Mouse (Mus musculus): ENCODE results near the gene Gpr15. TPM values are rescaled to one million over a fixed set of nuclear protein-coding genes. Genes with fewer than 3 reads are reported as not detected.

The Gpr15 gene
- polyA plus RNA-seq, 1 experiment from 2014 or later: not detected

DNA sequence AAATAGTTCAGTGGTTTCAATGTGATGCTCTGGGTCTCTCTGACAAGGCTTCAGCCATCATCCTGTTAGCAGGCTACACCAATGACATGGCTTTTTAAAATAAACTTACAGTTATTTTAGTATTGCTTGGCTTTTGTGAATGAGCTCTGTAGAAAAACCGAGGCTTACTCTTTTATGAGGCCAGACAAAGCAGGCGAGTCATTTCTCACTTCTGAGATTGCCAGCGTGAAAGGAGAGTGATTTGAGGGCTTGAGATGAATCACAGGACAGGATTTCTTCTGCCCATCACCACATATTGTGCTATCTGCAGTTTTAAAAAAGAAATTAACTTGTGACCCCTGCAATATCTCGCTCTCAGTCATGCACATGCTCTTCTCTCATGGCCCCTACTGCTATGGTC lies 3.9 kb downstream of the Gpr15 start:
- Histone ChIP-seq H3K27ac (no peak overlapping the region), H3K27me3 (no peaks in the 10 kb centered on the region), H3K9ac (no peak overlapping the region), H3K9me3 (replicated peaks) (no peaks in the 10 kb centered on the region), H3K4me2 (no peak overlapping the region), H3K4me1 (no peaks in the 10 kb centered on the region), H3K36me3 (no peaks in the 10 kb centered on the region), H3K4me3 (replicated peaks) (no peak overlapping the region)
- 69% methylated on average over 4 of the region's 4 CpGs for WGBS
- no peak for ATAC-seq (replicated peaks; ENCODE audit: low FRiP score)

DNA sequence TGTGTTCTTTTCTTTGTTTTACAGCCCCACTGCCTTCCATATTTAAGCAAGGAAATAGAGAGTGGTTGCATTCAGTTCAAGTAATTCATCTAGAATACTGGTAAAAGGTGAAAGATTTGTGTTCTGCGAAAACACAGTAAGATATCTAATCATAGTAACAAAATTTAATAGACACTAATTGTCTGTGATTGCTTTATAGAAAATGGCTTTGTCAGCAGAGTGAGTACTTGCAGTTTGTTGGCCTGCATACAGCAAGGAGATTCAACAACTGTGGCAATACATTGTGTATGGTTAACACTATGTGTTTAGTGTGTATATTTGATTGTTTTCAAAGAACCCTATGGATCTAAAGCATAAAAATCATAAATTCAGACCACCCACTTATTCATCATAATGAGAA lies 5.7 kb downstream of the Gpr15 start:
- WGBS: 88% methylated on average over 1 of the region's 1 CpGs
- Histone ChIP-seq H3K4me2 (no peak overlapping the region), H3K9me3 (replicated peaks) (no peaks in the 10 kb centered on the region), H3K4me1 (no peaks in the 10 kb centered on the region), H3K9ac (no peak overlapping the region), H3K4me3 (replicated peaks) (no peak overlapping the region), H3K27me3 (no peaks in the 10 kb centered on the region), H3K27ac (no peak overlapping the region), H3K36me3 (no peaks in the 10 kb centered on the region)
- ATAC-seq (replicated peaks; ENCODE audit: low FRiP score): no peak

DNA sequence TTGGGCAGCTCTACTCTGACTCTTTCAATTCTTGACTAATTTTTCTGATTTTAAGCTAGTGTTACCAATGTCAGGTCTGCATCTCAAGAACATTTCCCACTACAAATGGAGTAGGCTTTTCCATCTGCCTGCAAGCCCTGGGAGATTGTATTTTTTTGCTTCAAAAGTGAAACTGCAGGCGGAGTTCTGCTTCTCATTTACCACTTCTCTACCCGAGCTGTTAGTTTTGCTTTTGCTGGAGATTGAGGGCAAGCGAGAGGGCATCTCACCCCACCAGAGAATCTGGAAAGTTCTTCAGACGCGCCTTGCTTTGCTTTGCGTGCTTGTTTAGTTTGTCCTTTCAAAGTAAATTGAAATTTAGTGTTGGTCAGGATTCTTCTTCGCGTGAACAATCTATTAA lies 6.6 kb downstream of the Gpr15 start:
- H3K9ac ChIP-seq: no peak overlapping the region
- no peak for ATAC-seq (replicated peaks; ENCODE audit: low FRiP score)
- H3K36me3 ChIP-seq: no peaks in the 10 kb centered on the region
- 74% methylated on average over 8 of the region's 8 CpGs for WGBS
- H3K4me2 ChIP-seq: no peak overlapping the region
- no peak overlapping the region for H3K27ac ChIP-seq
- H3K9me3 ChIP-seq (replicated peaks): no peaks in the 10 kb centered on the region
- H3K4me3 ChIP-seq (replicated peaks): no peak overlapping the region
- no peaks in the 10 kb centered on the region for H3K4me1 ChIP-seq
- H3K27me3 ChIP-seq: no peaks in the 10 kb centered on the region

DNA sequence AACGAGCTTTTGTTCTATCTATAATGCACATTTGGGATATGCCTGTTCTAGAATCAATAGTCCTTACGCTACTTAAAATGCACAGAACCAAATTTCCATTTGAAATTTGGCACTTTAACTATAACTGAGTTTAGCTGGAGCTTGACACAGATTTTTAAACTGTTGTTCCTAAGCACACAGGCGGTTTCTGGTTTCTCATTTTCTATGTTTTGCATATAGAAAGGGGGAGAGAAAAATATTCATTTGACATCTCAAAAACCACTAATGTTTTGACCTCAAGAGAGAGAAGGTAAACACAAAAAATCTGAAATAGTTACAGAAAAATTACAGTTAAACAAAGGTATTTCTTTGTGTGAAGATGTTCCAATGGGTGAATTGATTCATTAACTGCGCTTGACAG lies 9.3 kb downstream of the Gpr15 start:
- Histone ChIP-seq H3K4me2 (no peak overlapping the region), H3K4me1 (no peaks in the 10 kb centered on the region), H3K27ac (no peak overlapping the region), H3K9ac (no peak overlapping the region), H3K9me3 (replicated peaks) (no peaks in the 10 kb centered on the region), H3K27me3 (no peaks in the 10 kb centered on the region), H3K36me3 (no peaks in the 10 kb centered on the region), H3K4me3 (replicated peaks) (no peak overlapping the region)
- 68% methylated on average over 4 of the region's 4 CpGs for WGBS
- ATAC-seq (replicated peaks; ENCODE audit: low FRiP score): no peak

DNA sequence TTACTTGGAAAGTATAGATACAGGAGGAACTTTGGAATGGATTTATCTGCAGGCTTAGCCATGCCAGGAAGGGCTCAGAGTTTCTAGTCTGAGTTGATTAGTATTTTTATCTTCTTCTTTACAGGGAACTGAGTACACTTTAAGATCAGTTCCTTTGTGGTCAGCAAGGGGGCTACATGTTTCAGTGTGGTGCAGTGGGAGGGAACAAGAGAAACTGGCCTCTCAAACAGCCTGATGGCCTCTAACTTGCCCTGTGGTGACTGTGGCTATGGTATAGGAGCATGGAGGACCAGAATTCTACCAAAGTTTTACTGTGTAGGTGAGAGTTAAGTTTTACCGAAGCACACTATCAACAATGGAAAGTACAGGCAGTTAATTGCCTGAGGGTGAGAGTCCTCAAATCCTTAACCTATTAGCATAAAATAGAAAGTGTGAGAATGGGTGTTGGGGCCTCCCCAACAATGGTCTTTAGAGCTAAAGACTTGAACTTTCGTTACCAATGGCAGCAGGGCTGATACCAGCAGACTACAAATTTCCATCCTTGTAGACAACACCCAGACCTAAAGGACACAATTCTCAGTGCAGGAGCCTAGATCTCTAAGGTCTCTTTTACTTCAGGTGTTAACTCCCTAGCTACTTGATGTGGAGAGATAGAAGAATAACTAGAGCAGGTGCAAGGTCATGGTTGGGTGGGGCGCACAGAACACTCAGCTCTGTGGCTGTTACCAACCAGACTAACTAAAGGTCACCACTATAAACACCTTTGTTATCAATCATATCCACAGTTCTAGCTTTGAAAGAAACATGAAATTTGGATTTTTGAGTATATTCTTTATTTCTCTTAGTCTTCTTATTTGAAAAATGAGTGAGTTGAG lies 10.0 kb downstream of the Gpr15 start:
- ATAC-seq (replicated peaks; ENCODE audit: low FRiP score): no peak
- WGBS: 81% methylated on average over 3 of the region's 3 CpGs

DNA sequence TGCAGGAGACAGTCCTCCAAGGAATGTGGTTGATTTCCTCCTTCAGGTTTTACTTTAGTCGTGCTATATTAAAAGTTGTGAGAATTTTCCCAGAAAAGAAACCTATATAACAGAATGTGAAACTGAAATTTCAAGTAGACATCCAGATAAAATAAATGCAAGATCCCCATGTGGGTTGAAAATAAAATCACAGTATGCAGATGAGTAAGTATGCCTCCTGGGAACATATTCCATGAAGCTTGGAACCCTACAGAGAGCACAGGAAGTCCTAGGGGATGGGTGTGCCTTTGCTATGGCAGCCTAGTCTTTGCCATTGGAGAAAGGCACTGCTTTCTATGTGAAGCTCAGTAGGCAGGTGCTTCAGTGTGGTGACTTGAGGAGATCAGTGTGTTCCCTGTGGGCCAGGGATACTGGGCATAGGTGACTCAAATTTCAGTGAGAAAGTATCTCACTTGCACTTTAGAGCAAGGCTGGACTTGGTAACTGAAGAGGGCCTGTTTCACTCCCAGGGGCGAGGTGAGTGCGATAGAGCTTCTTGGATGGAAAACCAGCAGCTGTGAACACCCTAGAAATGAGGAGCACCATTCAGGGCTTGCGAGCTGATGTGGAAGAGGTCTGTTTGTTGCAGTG lies 11.5 kb downstream of the Gpr15 start:
- no peak overlapping the region for H3K4me3 ChIP-seq (replicated peaks)
- 88% methylated on average over 4 of the region's 4 CpGs for WGBS
- no peak for ATAC-seq (replicated peaks; ENCODE audit: low FRiP score)
- no peaks in the 10 kb centered on the region for H3K36me3 ChIP-seq
- H3K4me1 ChIP-seq: peaks cover 5% of the 10 kb centered on the region; the same call in 1 of the 2 replicates
- H3K9ac ChIP-seq: no peak overlapping the region
- H3K27ac ChIP-seq: no peak overlapping the region
- H3K4me2 ChIP-seq: no peak overlapping the region
- H3K27me3 ChIP-seq: no peaks in the 10 kb centered on the region
- no peaks in the 10 kb centered on the region for H3K9me3 ChIP-seq (replicated peaks)

More for the DNA sequence above, 10.0 kb downstream of the Gpr15 start:
- Histone ChIP-seq H3K36me3 (no peaks in the 10 kb centered on the region), H3K9me3 (replicated peaks) (no peaks in the 10 kb centered on the region), H3K4me3 (replicated peaks) (no peak overlapping the region), H3K27ac (no peak overlapping the region), H3K9ac (no peak overlapping the region), H3K4me2 (no peak overlapping the region), H3K4me1 (no peaks in the 10 kb centered on the region), H3K27me3 (no peaks in the 10 kb centered on the region)

DNA sequence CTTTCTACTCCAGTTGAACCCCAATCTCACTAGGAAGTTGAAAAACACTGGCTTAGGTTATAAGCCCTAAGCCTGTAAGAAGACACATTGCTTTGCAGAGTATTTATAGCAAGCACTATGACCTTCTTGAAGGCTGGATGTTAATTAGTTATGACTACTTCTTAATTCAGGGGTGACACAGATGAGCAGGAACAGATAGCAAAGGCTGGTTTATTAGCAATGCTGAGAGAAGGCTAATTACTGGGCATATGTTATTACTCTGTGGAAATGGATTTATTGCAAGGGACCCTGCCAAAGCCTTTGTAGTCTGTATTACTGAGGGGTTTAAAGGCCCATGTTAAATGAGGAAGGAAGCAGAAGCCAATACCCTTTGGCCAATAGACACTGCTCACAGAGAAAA lies 13.9 kb downstream of the Gpr15 start:
- Histone ChIP-seq H3K4me2 (no peak overlapping the region), H3K27me3 (no peaks in the 10 kb centered on the region)

DNA sequence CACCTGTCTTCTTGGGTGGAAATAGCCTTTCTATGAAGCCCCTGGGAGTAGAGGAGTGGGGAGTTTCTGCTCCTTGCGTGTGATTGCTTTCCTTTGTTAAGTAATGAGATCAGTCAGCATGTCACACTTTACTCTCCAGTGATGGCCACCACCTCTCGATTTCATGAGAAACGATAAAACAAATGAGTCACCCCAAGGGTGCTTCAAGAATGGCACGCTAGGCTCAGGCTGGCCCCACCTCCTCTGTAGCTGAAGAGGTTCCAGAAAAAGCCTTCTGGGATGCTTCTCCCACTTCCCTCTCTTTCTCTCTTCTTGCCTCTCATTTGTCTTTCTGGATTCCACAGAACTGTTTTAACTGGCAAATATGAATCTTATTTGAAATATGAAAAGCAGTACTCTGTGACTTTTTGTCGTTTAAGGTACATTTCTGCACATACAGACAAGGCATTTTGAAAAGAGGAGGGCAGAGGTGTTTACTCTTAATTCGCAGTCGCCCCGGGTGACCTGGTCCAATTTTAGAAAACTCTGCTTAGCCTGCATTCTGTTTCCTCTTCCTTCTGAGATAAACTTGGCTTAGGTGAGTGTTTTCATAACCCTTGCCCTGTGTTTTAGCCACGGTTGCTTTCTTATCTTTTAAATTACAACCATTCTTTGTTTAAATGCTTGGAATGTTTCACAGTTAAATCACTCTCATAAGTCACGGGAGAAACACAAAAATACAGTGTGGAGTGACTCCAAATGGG lies 15.3 kb downstream of the Gpr15 start:
- Histone ChIP-seq H3K9me3 (replicated peaks) (no peaks in the 10 kb centered on the region), H3K4me1 (peaks cover 5% of the 10 kb centered on the region; the same call in 1 of the 2 replicates), H3K27ac (no peak overlapping the region), H3K27me3 (no peaks in the 10 kb centered on the region), H3K4me2 (no peak overlapping the region), H3K36me3 (no peaks in the 10 kb centered on the region), H3K9ac (no peak overlapping the region), H3K4me3 (replicated peaks) (no peak overlapping the region)
- no peak for ATAC-seq (replicated peaks; ENCODE audit: low FRiP score)
- 28% methylated on average over 10 of the region's 10 CpGs for WGBS

More for the DNA sequence above, 13.9 kb downstream of the Gpr15 start:
- no peaks in the 10 kb centered on the region for H3K9me3 ChIP-seq (replicated peaks)
- no peak overlapping the region for H3K4me3 ChIP-seq (replicated peaks)
- no peak overlapping the region for H3K27ac ChIP-seq
- H3K36me3 ChIP-seq: no peaks in the 10 kb centered on the region
- peaks cover 5% of the 10 kb centered on the region; the same call in 1 of the 2 replicates for H3K4me1 ChIP-seq
- no peak for ATAC-seq (replicated peaks; ENCODE audit: low FRiP score)
- H3K9ac ChIP-seq: no peak overlapping the region

DNA sequence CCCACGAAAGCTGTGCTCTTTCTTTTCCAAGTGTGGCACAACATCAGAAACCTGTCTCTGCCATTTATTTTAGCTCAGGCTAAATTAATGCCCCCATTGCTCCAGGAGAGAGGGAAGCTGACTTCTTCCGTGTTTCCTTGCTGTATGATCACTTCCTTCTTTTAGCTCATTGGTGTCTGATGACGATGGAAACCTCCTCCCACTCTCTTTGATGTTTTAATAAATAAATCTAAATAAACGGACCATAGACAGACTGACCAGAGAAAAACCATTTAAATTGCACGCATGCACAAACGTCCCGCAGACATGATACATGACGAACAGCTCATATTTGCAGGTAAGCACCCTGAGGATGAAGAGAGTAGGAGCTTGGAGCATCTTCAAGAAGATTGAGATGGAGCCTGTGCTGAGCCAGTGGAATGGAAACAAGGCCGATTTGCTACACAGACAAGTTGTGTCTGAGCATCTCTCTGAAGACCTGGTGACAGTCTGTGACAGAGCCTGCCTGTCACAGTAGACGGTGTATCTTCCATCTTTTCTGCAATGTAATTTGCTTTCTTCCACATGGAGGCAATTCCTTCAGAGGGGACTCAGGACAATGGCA lies 16.4 kb downstream of the Gpr15 start:
- H3K4me3 ChIP-seq (replicated peaks): no peak overlapping the region
- H3K4me2 ChIP-seq: no peak overlapping the region
- ATAC-seq (replicated peaks; ENCODE audit: low FRiP score): no peak
- WGBS: 69% methylated on average over 10 of the region's 10 CpGs
- H3K4me1 ChIP-seq: peaks cover 5% of the 10 kb centered on the region; the same call in 1 of the 2 replicates
- no peaks in the 10 kb centered on the region for H3K36me3 ChIP-seq
- H3K27ac ChIP-seq: no peak overlapping the region
- no peaks in the 10 kb centered on the region for H3K27me3 ChIP-seq
- H3K9ac ChIP-seq: no peak overlapping the region
- H3K9me3 ChIP-seq (replicated peaks): no peaks in the 10 kb centered on the region

DNA sequence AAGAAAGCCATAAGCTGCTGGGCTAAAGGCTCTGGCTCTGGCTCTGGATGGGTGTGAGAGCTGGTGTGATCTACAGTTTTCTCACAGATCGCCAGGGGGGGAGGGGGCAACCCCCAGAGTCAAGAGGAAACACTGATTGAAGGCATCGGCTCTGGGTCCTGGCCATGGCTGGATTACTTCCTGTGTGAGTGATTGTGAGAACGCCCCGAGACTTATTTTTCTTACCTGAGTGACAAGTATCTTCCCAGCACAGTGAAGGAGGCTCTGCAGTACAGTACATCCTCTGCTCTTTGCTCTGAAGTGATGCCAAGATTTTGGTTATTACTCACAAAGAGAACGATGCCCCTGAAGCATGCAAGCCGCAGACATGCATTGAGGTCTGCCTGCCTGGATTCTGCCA lies 17.1 kb downstream of the Gpr15 start:
- Histone ChIP-seq H3K4me1 (peaks cover 5% of the 10 kb centered on the region; the same call in 1 of the 2 replicates), H3K4me2 (no peak overlapping the region), H3K4me3 (replicated peaks) (no peak overlapping the region), H3K36me3 (no peaks in the 10 kb centered on the region), H3K27ac (no peak overlapping the region), H3K9ac (no peak overlapping the region), H3K9me3 (replicated peaks) (no peaks in the 10 kb centered on the region), H3K27me3 (no peaks in the 10 kb centered on the region)
- 0 out of 2 replicates have a peak, but pooled peaks have one; percentile 9 for ATAC-seq (replicated peaks; ENCODE audit: low FRiP score)
- WGBS: 36% methylated on average over 6 of the region's 6 CpGs

DNA sequence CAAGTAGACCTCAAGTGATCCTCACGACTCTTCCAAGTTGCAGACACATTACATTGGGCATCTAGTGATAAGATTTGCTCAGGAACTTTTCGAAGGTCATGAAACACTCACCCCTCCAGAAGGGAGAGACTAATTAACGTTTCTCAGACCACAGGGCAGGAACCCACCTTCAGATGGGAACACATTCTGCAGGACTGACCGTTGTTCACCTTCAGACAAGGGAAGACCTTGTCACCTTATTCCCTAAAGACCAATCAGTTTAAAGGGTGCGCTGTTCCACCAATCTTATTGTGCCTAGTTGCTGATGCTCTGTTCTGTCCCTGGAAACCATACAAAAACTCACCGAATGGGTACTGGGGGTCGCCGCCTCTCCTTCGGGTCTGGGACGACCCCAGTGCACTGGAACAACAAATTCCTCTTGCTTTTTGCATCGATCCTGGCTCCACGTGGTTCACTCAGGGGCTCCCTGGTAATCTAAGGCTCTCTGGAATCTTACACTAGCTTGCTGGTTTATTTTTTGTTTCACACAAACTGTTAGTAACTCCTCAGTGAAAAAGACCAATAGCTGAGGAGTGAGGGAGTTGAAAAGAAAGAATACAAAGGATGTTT lies 17.9 kb downstream of the Gpr15 start:
- H3K4me1 ChIP-seq: peaks cover 5% of the 10 kb centered on the region; the same call in 1 of the 2 replicates
- H3K9me3 ChIP-seq (replicated peaks): no peaks in the 10 kb centered on the region
- no peak overlapping the region for H3K4me3 ChIP-seq (replicated peaks)
- no peaks in the 10 kb centered on the region for H3K36me3 ChIP-seq
- no peak overlapping the region for H3K9ac ChIP-seq
- no peak for ATAC-seq (replicated peaks; ENCODE audit: low FRiP score)
- no peaks in the 10 kb centered on the region for H3K27me3 ChIP-seq
- H3K27ac ChIP-seq: no peak overlapping the region
- no peak overlapping the region for H3K4me2 ChIP-seq
- WGBS: 77% methylated on average over 12 of the region's 12 CpGs
